Mouse (Mus musculus): ENCODE data around the gene Stk11ip. TPM values are rescaled to one million over a fixed set of nuclear protein-coding genes. Genes with fewer than 3 reads are reported as not detected.

The Stk11ip gene
- polyA plus RNA-seq, 1 experiment from 2014 or later = 14.3 TPM

Other genes with a start within 250 kb of the Stk11ip start
- 0.76 TPM in 1 of 2 replicates, not detected in the other for gene Resp18, start 243.1 kb upstream of the Stk11ip start, polyA plus RNA-seq (2015; fragmentation: Nextera tagmentation; extraction: Ambion mirVana)
- gene Dnpep, start 203.5 kb upstream of the Stk11ip start, polyA plus RNA-seq (2015; fragmentation: Nextera tagmentation; extraction: Ambion mirVana) = 129 and 131 TPM in 2 replicates
- 469 and 480 TPM in 2 replicates for gene Des, start 161.2 kb upstream of the Stk11ip start, polyA plus RNA-seq (2015; fragmentation: Nextera tagmentation; extraction: Ambion mirVana)
- 41.1 and 46.4 TPM in 2 replicates for gene Speg, start 146.2 kb upstream of the Stk11ip start, polyA plus RNA-seq (2015; fragmentation: Nextera tagmentation; extraction: Ambion mirVana)
- 72.6 and 85.3 TPM in 2 replicates for gene Gmppa, start 85.6 kb upstream of the Stk11ip start, polyA plus RNA-seq (2015; fragmentation: Nextera tagmentation; extraction: Ambion mirVana)
- gene Asic4, start 71.1 kb upstream of the Stk11ip start, polyA plus RNA-seq (2015; fragmentation: Nextera tagmentation; extraction: Ambion mirVana) = 0.08 and 0.27 TPM in 2 replicates
- 23.9 and 27.0 TPM in 2 replicates for gene Chpf, start 42.2 kb upstream of the Stk11ip start, polyA plus RNA-seq (2015; fragmentation: Nextera tagmentation; extraction: Ambion mirVana)
- 0.60 and 0.69 TPM in 2 replicates for gene Tmem198, start 42.0 kb upstream of the Stk11ip start, polyA plus RNA-seq (2015; fragmentation: Nextera tagmentation; extraction: Ambion mirVana)
- 83.9 and 94.2 TPM in 2 replicates for gene Obsl1, start 15.1 kb upstream of the Stk11ip start, polyA plus RNA-seq (2015; fragmentation: Nextera tagmentation; extraction: Ambion mirVana)
- 4.1 and 5.5 TPM in 2 replicates for gene Inha, start 14.5 kb upstream of the Stk11ip start, polyA plus RNA-seq (2015; fragmentation: Nextera tagmentation; extraction: Ambion mirVana)
- 33.3 and 36.6 TPM in 2 replicates for gene Slc4a3, start 24.7 kb downstream of the Stk11ip start, polyA plus RNA-seq (2015; fragmentation: Nextera tagmentation; extraction: Ambion mirVana)

Measured in heart, embryonic 16.5 days (tissue).